Mouse (Mus musculus): ENCODE data around the gene Ubr4.

GRCm38 (mm10) chr4:139360761-139361548 lies 8.5 kb downstream of the Ubr4 start:
- TF ChIP-seq CTCF (IDR thresholded peaks at IDR 0.05; ENCODE audit: control insufficient read depth, insufficient read depth, low read length) (no peak), POLR2A (IDR thresholded peaks at IDR 0.05; ENCODE audit: borderline replicate concordance, control insufficient read depth, low read depth, low read length) (no peak)

Data from bone marrow, adult 2 months (tissue).